Mouse (Mus musculus): ENCODE measurements around the gene Sema6d. TPM values are rescaled to one million over a fixed set of nuclear protein-coding genes. Genes with fewer than 3 reads are reported as not detected.

Gene Sema6d
- polyA plus RNA-seq, 1 experiment from 2014 or later: 3.4 TPM

DNA sequence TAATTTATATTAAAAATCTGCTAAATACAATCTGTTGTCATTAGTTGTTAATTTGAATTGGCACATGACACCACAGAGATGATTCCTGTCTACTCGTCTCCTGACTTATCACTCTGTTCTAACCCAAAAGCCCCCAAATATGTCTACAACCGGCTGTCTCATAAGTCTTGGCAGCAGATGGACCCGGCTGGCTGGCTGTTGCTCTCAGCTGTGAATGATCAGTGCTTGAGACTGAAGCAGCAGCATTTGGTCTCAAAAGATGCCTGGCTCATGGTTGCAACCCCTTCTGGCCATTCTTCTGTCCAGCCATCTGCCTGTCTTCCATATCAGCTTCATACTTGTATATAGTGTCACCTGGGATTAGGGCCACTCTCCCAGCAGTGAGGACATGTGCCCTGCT is 434.4 kb downstream of the Sema6d start:
- no peak overlapping the region for H3K4me3 ChIP-seq (replicated peaks)
- no peak overlapping the region for H3K9ac ChIP-seq
- H3K4me1 ChIP-seq (replicated peaks): no peaks in the 10 kb centered on the region
- no peak overlapping the region for H3K4me2 ChIP-seq
- no peak for ATAC-seq (ENCODE audit: insufficient read depth)
- WGBS (ENCODE audit: insufficient replicate concordance): 63% methylated on average over 3 of the region's 3 CpGs
- no peaks in the 10 kb centered on the region for H3K9me3 ChIP-seq (replicated peaks)
- no peaks in the 10 kb centered on the region for H3K27me3 ChIP-seq
- H3K36me3 ChIP-seq (replicated peaks): no peaks in the 10 kb centered on the region
- H3K27ac ChIP-seq (replicated peaks): no peak overlapping the region

DNA sequence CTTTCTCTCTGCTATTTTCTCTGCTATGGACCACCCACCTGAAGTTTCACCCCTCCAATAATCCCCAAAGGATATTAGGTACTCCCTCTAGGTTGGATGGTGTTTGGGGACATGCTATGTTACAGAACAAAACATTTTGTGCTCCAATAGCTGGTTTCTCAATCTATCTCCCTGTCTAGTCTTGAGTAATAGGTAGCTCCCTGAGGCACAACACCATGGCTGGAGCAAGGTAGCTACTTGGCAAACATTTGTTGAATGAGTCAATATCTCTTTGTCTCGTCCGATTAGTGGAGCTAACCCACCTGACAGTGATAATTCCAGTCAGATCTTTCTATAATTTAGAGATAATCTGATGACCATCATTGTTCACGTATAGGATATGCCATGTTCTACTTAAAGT is 437.9 kb downstream of the Sema6d start:
- H3K4me3 ChIP-seq (replicated peaks): no peak overlapping the region
- H3K36me3 ChIP-seq (replicated peaks): no peaks in the 10 kb centered on the region
- no peak overlapping the region for H3K9ac ChIP-seq
- H3K27ac ChIP-seq (replicated peaks): no peak overlapping the region
- no peak overlapping the region for H3K4me2 ChIP-seq
- no peaks in the 10 kb centered on the region for H3K9me3 ChIP-seq (replicated peaks)
- no peaks in the 10 kb centered on the region for H3K27me3 ChIP-seq
- no peak for ATAC-seq (ENCODE audit: insufficient read depth)
- H3K4me1 ChIP-seq (replicated peaks): no peaks in the 10 kb centered on the region
- 54% methylated on average over 3 of the region's 3 CpGs for WGBS (ENCODE audit: insufficient replicate concordance)

DNA sequence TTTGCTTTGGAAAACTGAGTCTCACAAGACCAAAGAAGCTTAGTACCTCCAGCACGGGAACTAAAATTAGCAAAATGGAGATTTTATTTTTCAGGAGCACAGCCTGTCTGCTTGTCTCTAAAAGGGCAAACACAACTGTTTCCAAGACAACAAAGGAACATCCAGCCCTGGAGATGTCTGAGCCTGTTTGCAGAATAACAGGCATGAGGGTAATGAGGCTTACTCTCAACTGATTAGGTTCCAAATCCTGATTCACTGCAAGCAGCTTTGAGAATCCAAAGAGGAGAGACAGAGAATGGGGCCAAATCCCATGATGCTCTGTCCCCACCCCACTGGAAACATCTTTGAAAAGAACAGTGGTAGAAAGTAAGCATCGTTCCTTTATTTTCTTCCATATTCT is 440.7 kb downstream of the Sema6d start:
- Histone ChIP-seq H3K4me3 (replicated peaks) (no peak overlapping the region), H3K9ac (no peak overlapping the region), H3K36me3 (replicated peaks) (no peaks in the 10 kb centered on the region), H3K4me2 (no peak overlapping the region), H3K27me3 (no peaks in the 10 kb centered on the region), H3K9me3 (replicated peaks) (no peaks in the 10 kb centered on the region), H3K4me1 (replicated peaks) (no peaks in the 10 kb centered on the region), H3K27ac (replicated peaks) (no peak overlapping the region)
- WGBS (ENCODE audit: insufficient replicate concordance): 72% methylated on average over 2 of the region's 2 CpGs
- ATAC-seq (ENCODE audit: insufficient read depth): no peak

DNA sequence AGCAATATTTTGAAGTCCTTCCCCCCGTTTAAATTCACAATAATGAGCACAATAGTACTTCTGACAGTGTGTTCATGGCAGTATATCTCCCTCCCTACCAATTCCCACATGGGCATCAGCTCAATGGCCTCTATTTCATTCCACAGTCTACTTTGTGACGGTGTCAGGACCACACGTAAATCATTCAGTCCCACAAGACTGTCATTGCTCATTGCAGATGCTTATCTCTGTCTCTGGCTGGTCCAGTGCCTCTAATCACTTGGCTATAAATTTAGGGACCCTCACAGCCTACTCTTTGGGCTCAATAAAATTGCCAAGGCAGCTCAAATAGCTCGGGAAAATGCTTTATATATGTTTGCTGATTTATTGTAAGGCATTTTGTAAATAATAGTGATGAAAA is 441.3 kb downstream of the Sema6d start:
- Histone ChIP-seq H3K36me3 (replicated peaks) (no peaks in the 10 kb centered on the region), H3K9ac (no peak overlapping the region), H3K27ac (replicated peaks) (no peak overlapping the region), H3K27me3 (no peaks in the 10 kb centered on the region), H3K4me2 (no peak overlapping the region), H3K4me3 (replicated peaks) (no peak overlapping the region), H3K4me1 (replicated peaks) (no peaks in the 10 kb centered on the region), H3K9me3 (replicated peaks) (no peaks in the 10 kb centered on the region)
- ATAC-seq (ENCODE audit: insufficient read depth): no peak
- WGBS (ENCODE audit: insufficient replicate concordance): 34% methylated on average over 4 of the region's 4 CpGs

DNA sequence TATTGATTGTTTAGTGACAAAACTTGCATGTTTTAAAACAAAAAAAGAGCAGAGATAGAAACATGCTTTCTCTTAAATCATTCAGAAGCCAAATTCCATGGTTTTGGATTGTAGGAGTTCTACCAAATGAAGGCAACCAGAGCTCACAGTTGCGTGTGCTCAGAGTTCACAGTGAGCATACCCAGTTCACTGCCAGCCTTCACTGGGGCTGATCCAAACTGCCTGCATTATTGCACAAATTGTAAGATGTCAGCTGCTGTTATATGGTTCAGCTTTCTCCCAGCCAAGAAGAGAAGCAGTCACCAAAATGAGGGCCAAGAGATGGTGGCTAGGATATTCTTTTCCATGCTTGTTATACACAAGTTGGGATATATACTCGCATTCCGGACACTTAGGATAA is 443.1 kb downstream of the Sema6d start:
- WGBS (ENCODE audit: insufficient replicate concordance): 59% methylated on average over 3 of the region's 3 CpGs

DNA sequence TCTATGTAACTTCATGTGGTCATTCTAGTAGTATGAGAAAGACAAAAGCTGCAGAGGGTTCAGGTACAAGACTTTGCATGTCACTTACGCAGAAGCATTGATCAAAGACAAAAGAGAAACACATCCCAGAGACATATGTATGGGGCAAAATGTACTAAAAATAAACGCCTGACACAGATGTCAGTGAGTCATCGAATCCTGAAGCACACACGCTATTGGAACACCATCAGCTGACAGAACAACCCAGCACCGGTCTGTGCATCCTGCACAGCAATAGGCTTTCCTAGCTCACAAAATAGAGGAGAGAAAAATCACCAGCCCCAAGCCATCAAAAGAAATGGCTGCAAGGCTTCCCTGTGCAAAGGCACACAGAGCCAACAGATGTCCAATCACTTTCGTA is 443.8 kb downstream of the Sema6d start:
- WGBS (ENCODE audit: insufficient replicate concordance): 63% methylated on average over 6 of the region's 6 CpGs
- no peaks in the 10 kb centered on the region for H3K4me1 ChIP-seq (replicated peaks)
- no peak overlapping the region for H3K4me3 ChIP-seq (replicated peaks)
- no peaks in the 10 kb centered on the region for H3K27me3 ChIP-seq
- no peaks in the 10 kb centered on the region for H3K9me3 ChIP-seq (replicated peaks)
- no peak overlapping the region for H3K9ac ChIP-seq
- H3K27ac ChIP-seq (replicated peaks): no peak overlapping the region
- H3K4me2 ChIP-seq: no peak overlapping the region
- no peaks in the 10 kb centered on the region for H3K36me3 ChIP-seq (replicated peaks)
- no peak for ATAC-seq (ENCODE audit: insufficient read depth)

More for the DNA sequence above, 443.1 kb downstream of the Sema6d start:
- H3K9ac ChIP-seq: no peak overlapping the region
- H3K27ac ChIP-seq (replicated peaks): no peak overlapping the region
- H3K4me2 ChIP-seq: no peak overlapping the region
- ATAC-seq (ENCODE audit: insufficient read depth): no peak
- H3K27me3 ChIP-seq: no peaks in the 10 kb centered on the region
- H3K9me3 ChIP-seq (replicated peaks): no peaks in the 10 kb centered on the region
- H3K4me3 ChIP-seq (replicated peaks): no peak overlapping the region
- no peaks in the 10 kb centered on the region for H3K4me1 ChIP-seq (replicated peaks)
- no peaks in the 10 kb centered on the region for H3K36me3 ChIP-seq (replicated peaks)

DNA sequence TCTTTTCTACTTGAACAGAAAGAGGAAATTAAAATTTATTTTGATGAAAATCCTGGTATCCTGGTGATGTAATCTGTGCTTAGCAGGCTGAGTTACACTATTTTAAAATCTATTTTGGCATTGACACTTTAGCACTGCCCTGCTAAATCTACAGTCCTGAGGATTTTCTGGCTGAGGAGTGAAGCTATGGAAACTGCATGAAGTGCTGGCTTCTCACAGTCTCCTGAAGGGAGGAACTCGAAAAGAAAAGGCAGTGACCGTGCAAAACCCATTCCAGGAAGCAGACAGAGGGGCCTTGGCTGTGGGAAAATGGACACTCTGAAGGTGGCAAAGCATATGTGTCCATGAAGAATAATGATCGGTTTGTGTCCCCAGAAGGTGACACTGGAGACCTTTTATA is 460.5 kb downstream of the Sema6d start:
- Histone ChIP-seq H3K9ac (no peak overlapping the region), H3K27me3 (no peaks in the 10 kb centered on the region), H3K4me3 (replicated peaks) (no peak overlapping the region), H3K36me3 (replicated peaks) (no peaks in the 10 kb centered on the region), H3K4me1 (replicated peaks) (no peaks in the 10 kb centered on the region), H3K9me3 (replicated peaks) (no peaks in the 10 kb centered on the region), H3K4me2 (no peak overlapping the region), H3K27ac (replicated peaks) (no peak overlapping the region)
- ATAC-seq (ENCODE audit: insufficient read depth): no peak
- 40% methylated on average over 3 of the region's 3 CpGs for WGBS (ENCODE audit: insufficient replicate concordance)

DNA sequence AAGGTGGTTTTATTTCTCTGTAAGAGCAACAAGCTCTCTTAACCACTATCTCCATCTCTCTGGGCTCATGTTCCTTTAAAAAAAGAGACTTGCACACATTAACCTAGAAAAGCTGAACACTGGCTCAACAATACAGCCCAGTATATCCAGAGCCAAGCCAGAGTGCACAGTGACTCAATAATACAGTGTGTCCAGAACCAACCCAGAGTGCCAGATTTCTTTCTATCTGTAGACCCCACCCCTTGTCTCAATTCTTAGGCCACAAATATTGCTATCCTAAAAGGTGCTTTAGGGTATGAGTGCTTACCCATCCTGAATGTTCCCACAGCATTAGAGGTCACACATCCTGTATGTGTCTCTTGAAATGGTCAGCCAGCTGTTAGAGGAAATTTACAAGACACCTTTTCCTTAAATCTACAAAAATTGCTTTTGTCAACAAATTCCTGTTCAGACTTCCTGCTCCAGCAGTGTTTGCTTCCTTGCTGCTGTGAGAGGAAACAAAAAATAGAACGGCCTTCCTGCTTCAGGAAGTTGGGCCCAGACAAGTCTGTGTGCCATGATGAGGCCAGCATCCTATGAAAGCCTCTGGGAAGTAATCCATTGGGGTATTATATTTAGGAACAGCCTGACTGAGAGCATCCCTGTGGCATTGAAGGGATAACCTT is 465.1 kb downstream of the Sema6d start:
- no peak overlapping the region for H3K9ac ChIP-seq
- H3K36me3 ChIP-seq (replicated peaks): no peaks in the 10 kb centered on the region
- H3K9me3 ChIP-seq (replicated peaks): no peaks in the 10 kb centered on the region
- H3K4me1 ChIP-seq (replicated peaks): no peaks in the 10 kb centered on the region
- no peak overlapping the region for H3K27ac ChIP-seq (replicated peaks)
- H3K27me3 ChIP-seq: no peaks in the 10 kb centered on the region
- H3K4me2 ChIP-seq: no peak overlapping the region
- ATAC-seq (ENCODE audit: insufficient read depth): no peak
- H3K4me3 ChIP-seq (replicated peaks): no peak overlapping the region
- WGBS (ENCODE audit: insufficient replicate concordance): 22% methylated on average over 1 of the region's 1 CpGs

DNA sequence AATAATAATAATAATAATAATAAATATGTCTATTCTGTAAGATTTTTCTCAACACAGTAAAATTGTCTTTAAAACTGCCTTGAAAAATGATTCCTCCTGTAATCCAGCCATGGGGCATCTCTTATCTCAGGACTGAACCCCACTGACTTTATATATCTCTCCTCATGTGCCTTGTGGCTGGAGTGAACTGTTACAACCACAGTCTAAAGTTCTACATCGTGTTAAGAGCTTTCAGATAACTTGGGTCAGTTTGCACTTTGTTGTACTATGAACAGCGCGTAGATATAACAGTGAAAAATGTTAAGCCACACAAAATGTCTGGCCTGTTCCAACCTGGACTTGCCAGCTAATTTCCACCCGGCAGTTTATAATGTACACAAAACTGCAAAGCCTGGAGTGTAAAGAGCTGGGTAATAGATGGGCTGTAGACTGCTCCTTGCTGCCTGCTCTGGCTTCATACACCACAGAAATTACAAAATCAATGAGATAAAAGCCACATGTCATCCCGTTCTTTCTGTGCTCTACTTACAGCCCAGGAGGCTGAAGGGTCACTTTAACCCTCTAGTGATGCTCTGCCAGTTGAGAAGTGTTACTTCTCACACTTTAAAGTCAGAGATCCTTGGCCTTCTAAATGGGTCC is 467.2 kb downstream of the Sema6d start:
- Histone ChIP-seq H3K36me3 (replicated peaks) (no peaks in the 10 kb centered on the region), H3K27me3 (no peaks in the 10 kb centered on the region), H3K27ac (replicated peaks) (no peak overlapping the region), H3K9me3 (replicated peaks) (no peaks in the 10 kb centered on the region), H3K4me2 (no peak overlapping the region), H3K4me3 (replicated peaks) (no peak overlapping the region), H3K4me1 (replicated peaks) (no peaks in the 10 kb centered on the region), H3K9ac (no peak overlapping the region)
- no peak for ATAC-seq (ENCODE audit: insufficient read depth)
- WGBS (ENCODE audit: insufficient replicate concordance): 52% methylated on average over 5 of the region's 5 CpGs

DNA sequence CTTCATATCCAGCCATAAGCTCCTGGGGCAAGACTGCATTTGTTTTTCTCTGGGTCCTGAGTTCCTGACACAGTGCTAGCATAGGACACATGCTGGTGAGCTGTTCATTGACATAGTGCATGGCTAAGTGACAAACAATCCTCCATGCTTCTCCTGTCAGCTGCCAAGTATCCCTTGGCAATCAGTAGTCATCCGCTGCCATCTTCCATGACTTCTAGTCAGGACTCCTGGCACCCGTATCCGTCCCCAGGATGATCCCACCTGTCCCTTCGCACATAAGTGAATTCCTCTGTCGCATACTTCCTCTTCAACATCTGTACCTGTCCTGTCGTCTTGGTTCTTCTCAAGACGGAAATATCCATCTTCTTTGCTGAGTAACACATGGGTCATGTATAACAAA is 468.3 kb downstream of the Sema6d start:
- Histone ChIP-seq H3K4me1 (replicated peaks) (no peaks in the 10 kb centered on the region), H3K36me3 (replicated peaks) (no peaks in the 10 kb centered on the region), H3K9me3 (replicated peaks) (no peaks in the 10 kb centered on the region), H3K4me2 (no peak overlapping the region), H3K4me3 (replicated peaks) (no peak overlapping the region), H3K27me3 (no peaks in the 10 kb centered on the region), H3K9ac (no peak overlapping the region), H3K27ac (replicated peaks) (no peak overlapping the region)
- no peak for ATAC-seq (ENCODE audit: insufficient read depth)
- 72% methylated on average over 7 of the region's 7 CpGs for WGBS (ENCODE audit: insufficient replicate concordance)

DNA sequence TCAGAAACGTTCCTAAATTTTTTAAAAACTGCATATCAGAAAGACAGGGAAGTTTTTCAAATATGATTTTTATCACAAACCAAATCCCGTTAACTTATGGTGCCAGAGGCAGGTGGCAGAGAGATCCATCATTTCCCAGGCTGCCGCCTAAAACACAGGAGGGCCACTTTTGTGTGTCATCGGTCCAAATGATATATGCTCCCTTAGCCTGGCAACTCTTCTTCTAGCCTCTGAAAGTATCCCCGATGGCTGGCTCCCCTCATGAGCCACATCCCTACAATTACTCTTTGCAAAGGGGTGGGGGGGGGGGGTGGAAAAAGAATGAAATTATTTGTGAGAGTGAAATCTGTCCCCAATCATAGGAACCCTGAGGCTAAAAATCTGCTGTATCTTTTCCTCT is 471.9 kb downstream of the Sema6d start:
- Histone ChIP-seq H3K4me3 (replicated peaks) (no peak overlapping the region), H3K9ac (no peak overlapping the region), H3K9me3 (replicated peaks) (no peaks in the 10 kb centered on the region), H3K4me1 (replicated peaks) (no peaks in the 10 kb centered on the region), H3K36me3 (replicated peaks) (no peaks in the 10 kb centered on the region), H3K27ac (replicated peaks) (no peak overlapping the region), H3K4me2 (no peak overlapping the region), H3K27me3 (no peaks in the 10 kb centered on the region)
- 55% methylated on average over 5 of the region's 5 CpGs for WGBS (ENCODE audit: insufficient replicate concordance)
- ATAC-seq (ENCODE audit: insufficient read depth): no peak

DNA sequence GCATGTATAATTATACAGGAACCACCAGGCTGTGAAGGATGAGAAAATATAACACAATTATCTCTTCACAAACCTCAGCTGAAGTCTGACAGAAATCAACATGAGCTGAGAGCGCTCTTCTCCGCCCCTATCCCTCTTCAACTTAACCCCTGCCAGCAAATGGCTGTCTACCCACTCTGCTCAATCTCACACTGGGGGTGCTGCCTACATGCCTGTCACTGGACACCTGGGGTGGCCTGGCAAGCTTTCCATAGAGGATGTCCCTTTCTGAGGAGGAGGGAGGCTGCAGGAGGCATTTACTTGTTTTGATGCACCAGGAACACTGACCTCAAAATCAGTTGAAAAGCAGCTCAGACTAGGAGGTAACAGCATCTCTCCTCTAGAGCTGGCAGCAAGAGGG is 472.3 kb downstream of the Sema6d start:
- H3K4me2 ChIP-seq: no peak overlapping the region
- no peak overlapping the region for H3K27ac ChIP-seq (replicated peaks)
- no peaks in the 10 kb centered on the region for H3K27me3 ChIP-seq
- no peak overlapping the region for H3K9ac ChIP-seq
- H3K9me3 ChIP-seq (replicated peaks): no peaks in the 10 kb centered on the region
- H3K4me1 ChIP-seq (replicated peaks): no peaks in the 10 kb centered on the region
- H3K36me3 ChIP-seq (replicated peaks): no peaks in the 10 kb centered on the region
- 74% methylated on average over 2 of the region's 2 CpGs for WGBS (ENCODE audit: insufficient replicate concordance)
- no peak overlapping the region for H3K4me3 ChIP-seq (replicated peaks)
- ATAC-seq (ENCODE audit: insufficient read depth): no peak
